Mouse (Mus musculus): ENCODE measurements at regions not wholly inside any gene's neighbourhood (a gene's known extent, or its start where the extent isn't known, plus 50 kb on each side); places are given as distances from the start of the nearest gene placed in this dataset.

DNA sequence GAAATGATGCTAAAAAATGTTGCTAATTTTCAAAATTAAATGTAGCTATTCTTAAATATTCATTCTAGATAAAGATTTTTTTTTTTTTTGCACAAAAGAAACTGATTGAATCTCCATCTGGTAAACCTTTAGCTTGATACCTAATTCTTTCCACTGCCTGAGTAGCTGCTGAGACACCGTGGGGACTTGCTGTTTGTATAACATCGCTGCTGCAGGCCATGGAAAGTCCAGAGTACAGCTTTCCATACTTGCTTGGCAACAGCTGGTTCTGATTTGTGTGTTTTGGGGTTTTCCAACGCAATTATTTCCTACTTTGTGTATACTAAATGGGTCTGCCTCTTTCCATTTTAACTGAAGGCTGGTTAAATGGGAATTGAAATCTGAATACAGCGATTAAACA is 689.7 kb downstream of the Hdgfl1 start:
- DNase-seq (ENCODE audit: low spot score in 2 of 2): no peak

GRCm38 (mm10) chr13:26079362-26079761 is 690.6 kb downstream of the Hdgfl1 start:
- no peak for DNase-seq (ENCODE audit: low spot score in 2 of 2)

GRCm38 (mm10) chr13:26061322-26061721 is 708.6 kb downstream of the Hdgfl1 start:
- DNase-seq (ENCODE audit: low spot score in 2 of 2): no peak

DNA sequence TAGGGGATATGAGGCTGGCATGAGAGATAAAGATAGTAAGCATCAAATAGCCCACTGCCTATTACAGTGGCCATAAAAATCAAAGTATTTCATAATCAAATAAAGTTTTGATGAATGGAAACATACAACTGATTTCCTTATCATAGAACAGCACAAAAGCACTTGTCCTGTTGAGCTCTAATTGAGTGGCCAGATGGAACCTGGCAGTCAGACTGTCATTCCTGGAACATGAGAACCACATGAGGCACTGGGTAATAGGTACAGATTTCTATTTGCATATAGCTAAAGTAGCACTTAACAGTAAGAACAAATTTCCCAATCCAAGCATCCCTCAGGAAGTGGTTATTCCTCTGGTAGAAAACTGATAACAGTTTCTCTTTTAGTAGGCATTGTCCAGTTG is 732.3 kb downstream of the Hdgfl1 start:
- no peak for DNase-seq (ENCODE audit: low spot score in 2 of 2)

- DNase-seq (ENCODE audit: low spot score in 2 of 2): no peak
Measured at GRCm38 (mm10) chr13:26026386-26026785, 743.6 kb downstream of the Hdgfl1 start.

DNA sequence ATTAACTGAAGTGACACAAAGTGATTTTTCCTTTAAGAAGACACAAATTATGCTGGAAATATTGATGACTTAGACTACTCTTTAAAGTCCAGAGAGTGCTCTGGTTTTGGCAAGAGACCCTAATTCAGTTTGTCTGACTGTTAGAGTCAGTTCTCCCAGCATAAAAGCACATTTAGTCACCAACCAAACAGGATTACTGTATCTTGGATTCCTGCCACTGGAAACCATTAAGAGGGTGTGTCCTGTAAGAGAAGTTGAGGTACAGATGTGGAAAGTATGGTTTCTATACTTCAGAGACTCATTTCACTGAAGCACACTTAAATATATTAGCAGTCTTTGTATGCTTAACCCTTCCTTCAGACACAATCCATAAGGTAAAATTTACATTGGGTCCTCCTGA is 745.3 kb downstream of the Hdgfl1 start:
- no peak for DNase-seq (ENCODE audit: low spot score in 2 of 2)

DNA sequence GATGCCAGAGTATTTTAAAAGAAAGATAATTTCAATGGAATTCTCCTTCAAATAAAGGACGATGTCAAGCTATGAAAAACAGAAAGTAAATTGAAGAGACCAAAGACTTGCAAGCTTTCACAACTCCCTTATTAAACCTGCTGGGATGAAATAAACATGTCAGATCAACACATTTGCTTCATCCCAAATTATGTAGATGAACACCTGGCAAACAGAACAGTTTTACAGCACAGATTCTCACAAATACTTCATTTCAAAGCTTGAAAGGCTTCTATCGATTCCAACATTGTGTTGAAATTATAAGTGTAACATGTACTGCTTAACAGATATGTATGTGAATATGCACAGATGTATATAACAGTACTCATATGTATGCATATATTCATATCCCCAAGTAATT is 749.5 kb downstream of the Hdgfl1 start:
- no peak for DNase-seq (ENCODE audit: low spot score in 2 of 2)

DNA sequence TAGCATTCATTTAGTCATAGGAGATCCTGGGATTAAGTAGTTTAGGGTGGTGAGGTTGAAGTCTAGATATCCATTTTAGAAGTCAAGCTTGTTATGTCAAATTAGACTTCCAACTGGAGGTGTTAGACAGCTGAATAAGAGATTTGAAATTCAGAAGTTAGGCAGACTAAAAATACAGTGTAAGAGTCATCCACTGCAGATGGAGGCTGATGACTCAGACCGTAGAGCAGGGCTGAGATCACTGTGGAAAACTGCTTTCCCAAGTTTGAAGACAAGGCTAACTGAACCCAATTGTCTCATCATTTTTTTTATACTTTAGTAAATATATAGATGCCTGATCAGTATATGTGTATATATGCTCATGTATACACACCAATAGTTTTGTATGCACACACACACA is 738.8 kb upstream of the Nrsn1 start:
- peak; percentile 21 to 42 for DNase-seq (ENCODE audit: low spot score in 2 of 2)

GRCm38 (mm10) chr13:26004768-26005560 is 734.7 kb upstream of the Nrsn1 start:
- no peak for DNase-seq (ENCODE audit: low spot score in 2 of 2)

GRCm38 (mm10) chr13:25993526-25993925 is 723.2 kb upstream of the Nrsn1 start:
- DNase-seq (ENCODE audit: low spot score in 2 of 2): no peak

GRCm38 (mm10) chr13:25989067-25989756 is 718.9 kb upstream of the Nrsn1 start:
- DNase-seq (ENCODE audit: low spot score in 2 of 2): no peak

DNA sequence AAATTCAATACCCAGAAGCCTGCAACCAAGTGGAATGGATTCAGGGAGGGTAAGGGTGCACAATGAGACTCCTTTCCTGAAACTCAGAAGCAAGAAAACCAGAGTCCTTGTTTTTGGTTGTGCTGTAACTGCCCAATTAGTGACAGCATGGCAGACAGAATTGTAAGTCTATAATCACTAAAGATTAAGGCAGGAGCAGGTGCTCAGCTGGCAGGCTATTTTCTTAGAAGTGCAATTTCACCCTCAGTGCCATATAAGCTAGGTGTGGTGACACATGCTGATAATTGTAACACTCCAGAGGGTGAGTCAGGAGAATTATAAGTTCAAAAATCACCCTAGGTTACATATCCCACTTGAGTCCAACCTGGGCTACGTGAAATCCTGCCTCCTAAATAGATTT is 714.2 kb upstream of the Nrsn1 start:
- DNase-seq (ENCODE audit: low spot score in 2 of 2): no peak

DNA sequence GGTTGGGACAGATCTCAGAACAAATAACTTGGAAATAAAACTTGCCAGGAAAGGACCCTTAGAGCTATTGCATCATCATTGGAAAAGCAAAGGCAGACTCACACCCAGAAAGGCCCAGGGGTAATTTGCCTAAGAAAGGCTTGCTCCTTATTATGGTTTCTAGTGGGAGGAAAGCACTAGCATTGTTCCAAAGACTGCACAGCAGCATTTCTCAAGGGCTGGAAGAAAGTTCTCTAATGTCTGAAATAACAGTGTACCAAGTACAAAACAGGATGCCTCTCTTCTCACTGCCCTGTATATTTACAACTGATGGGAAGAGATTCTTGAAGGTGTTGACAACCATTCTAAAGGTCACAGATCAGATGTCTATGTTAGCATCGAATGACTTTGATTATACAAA is 713.4 kb upstream of the Nrsn1 start:
- DNase-seq (ENCODE audit: low spot score in 2 of 2): no peak

DNA sequence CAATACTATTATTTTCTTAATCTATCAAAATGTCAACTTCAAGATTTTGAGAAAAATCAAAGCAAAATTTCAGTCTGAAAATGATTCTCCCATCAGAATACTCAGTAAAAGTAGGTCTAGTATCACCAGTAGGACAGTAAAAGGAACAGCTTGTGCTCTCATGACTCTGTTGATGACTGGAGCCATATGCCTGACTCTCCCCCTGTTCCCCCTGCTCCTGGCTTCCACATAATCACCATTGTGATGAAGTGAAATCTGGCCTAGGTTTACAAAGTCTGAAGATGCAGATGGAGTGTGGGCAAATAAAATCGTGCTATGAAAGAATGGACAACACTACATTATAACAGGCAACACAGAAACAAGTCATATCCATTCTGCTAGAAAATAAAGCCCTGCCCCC is 708.3 kb upstream of the Nrsn1 start:
- DNase-seq (ENCODE audit: low spot score in 2 of 2): no peak

DNA sequence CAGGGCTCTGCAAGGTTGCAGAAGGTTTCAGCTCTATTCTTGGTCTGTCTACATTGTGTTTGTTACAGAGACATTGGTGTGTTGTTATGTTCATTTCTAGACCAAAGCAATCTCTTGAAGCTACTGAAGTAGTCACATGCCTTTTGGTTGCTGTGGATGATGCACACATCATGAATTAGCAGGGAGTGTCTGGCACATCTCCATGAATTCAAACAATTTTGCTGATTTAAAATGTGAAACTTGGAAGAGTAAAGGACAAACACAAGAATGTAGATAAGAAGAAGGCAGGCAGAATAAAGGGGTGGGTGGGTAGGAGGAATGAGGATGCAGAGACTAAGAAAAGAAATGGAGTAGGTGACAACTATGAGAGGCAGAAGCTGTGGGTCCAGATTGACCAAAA is 688.3 kb upstream of the Nrsn1 start:
- no peak for DNase-seq (ENCODE audit: low spot score in 2 of 2)

GRCm38 (mm10) chr13:25958153-25958466 is 687.8 kb upstream of the Nrsn1 start:
- DNase-seq (ENCODE audit: low spot score in 2 of 2): no peak

DNA sequence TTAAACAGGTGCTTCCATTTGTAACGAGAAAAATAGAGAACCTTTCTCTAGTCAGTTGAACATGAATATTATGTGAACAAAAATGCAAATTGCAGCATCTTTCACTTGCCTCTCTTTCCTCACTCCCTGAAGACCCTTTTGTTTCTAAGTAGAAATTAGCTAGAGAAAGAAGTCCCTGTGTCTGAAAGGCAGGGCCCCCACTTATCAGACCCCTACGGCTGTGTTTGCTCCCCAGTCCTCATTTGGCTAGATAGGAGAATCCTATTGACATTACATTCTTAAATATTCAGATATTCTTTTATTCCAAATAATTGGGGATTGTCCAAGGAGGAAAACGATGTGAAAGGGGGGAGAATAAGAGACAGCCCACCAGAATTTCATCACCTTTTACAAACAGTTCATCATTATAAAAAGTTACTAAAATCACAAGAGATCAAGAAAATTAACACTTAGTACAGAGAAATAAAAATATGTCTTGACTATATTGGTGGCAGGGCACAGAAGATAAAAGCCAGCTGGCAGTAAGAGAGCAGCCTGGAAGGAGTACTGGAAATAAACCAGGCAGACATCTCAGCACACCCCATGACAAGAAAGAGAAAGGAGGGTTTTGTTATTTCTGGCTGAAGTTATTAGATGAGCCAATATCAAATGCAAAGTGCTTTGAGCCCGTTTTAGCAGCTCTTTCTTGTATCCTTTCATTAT is 687.3 kb upstream of the Nrsn1 start:
- peak in 1 of 2 experiments; percentile 33 for DNase-seq (ENCODE audit: low spot score in 2 of 2)

GRCm38 (mm10) chr13:25937631-25938030 is 667.3 kb upstream of the Nrsn1 start:
- peak; percentile 22 to 29 for DNase-seq (ENCODE audit: low spot score in 2 of 2)

GRCm38 (mm10) chr13:25933783-25934182 is 663.5 kb upstream of the Nrsn1 start:
- no peak for DNase-seq (ENCODE audit: low spot score in 2 of 2)

- DNase-seq (ENCODE audit: low spot score in 2 of 2): peak in 1 of 2 experiments; percentile 27
Measured at GRCm38 (mm10) chr13:25933246-25933645, 662.9 kb upstream of the Nrsn1 start.

- peak; percentile 82 to 83 for DNase-seq (ENCODE audit: low spot score in 2 of 2)
Measured at GRCm38 (mm10) chr13:25932810-25933209, 662.5 kb upstream of the Nrsn1 start.

DNA sequence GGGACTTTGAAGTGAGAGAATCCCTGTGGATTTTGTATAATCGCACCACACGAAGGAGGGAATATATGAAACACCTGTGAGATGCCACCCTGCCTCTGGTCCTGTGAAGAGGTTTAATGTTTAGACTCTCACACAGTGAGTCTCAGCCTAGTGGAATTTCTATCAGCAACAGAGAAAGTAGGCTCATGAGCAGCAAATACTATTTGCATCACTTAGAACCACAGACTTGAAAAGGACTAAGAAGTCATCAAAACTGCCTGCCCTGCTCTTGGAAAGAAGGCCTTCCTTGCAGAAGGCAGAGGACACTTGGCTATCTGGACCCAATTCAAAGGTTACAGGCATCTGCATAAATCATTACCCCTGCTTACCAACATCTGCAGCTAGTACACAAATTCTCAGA is 662.1 kb upstream of the Nrsn1 start:
- no peak for DNase-seq (ENCODE audit: low spot score in 2 of 2)

DNA sequence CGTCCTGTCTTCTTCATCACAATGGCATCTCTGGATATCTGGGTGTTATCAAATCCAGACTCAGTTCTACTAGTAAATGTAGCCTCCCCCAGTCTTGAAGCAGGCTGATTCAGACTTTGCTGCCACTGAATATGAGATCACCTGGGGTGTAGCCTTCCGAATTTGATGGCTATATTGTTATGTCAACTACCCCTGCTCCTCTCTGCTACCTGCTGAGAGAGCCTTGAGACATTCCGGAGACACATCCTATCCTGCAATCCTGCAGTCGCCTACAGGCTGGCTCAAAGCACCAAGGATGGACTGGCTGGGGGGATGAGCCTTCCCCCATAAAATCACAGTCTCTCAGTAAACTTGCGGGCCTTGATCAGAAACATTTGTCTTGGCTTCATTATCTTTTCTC is 655.4 kb upstream of the Nrsn1 start:
- no peak for DNase-seq (ENCODE audit: low spot score in 2 of 2)

Data from right cerebral cortex, postnatal 10 days (tissue).